Comparison of ENCODE assay signal across 11 mouse cellular contexts in genomic region chr8:83592682-83593081, GRCm38 (mm10). TPM values are rescaled to one million over a fixed set of nuclear protein-coding genes. Genes with fewer than 3 reads are reported as not detected.
A peak's percentile ranks its signal among the peaks of the same experiment; 100 is the strongest.
DNase-seq lines count a peak whose midpoint lies in the region; ATAC-seq and TF ChIP-seq lines count a peak whose summit lies in the region.
"Had no signal": no experiment of that assay in that cellular context is flagged by ENCODE, and none has a peak within 500 bp of the region (broad histone marks: within the 10 kb centered on the region; RNA-seq: fewer than 3 reads in every experiment).

No protein-coding gene starts in this region.

- H3K27ac ChIP-seq in gastrocnemius, adult 2 months = 0 out of 2 replicates have a peak overlapping the region, but pooled peaks have one; percentile 20
- no peak overlapping the region for H3K27ac ChIP-seq in ES-E14 (ENCODE audit: insufficient read depth, low read depth, low read length, poor library complexity, severe bottlenecking)
- H3K27ac ChIP-seq in hindbrain, embryonic 13.5 days = no peak overlapping the region
- no peak overlapping the region for H3K27ac ChIP-seq in midbrain, embryonic 13.5 days

- H3K4me1 ChIP-seq in ES-E14 (ENCODE audit: control insufficient read depth in 2 of 2, insufficient read depth in 2 of 2, low read length in 2 of 2, poor library complexity in 1 of 2) = peaks cover 2 to 8% of the 10 kb centered on the region in 2 experiments; a peak in 3 of 4 replicates
- H3K4me1 ChIP-seq in hindbrain, embryonic 13.5 days (replicated peaks) = peaks cover 58% of the 10 kb centered on the region
- H3K4me1 ChIP-seq in midbrain, embryonic 13.5 days (replicated peaks) = peaks cover 58% of the 10 kb centered on the region

- TF ChIP-seq CTCF in gastrocnemius, adult 2 months (IDR thresholded peaks at IDR 0.05) = no peak

- H3K4me2 ChIP-seq in hindbrain, embryonic 13.5 days = peak overlapping the region; percentile 90
- peak overlapping the region; percentile 70 for H3K4me2 ChIP-seq in midbrain, embryonic 13.5 days (replicated peaks)

- intact Hi-C loops in gastrocnemius, adult 2 months (cut with DNase I) = no loop called here

- no peak for ATAC-seq in hindbrain, embryonic 13.5 days (ENCODE audit: low FRiP score)
- no peak for ATAC-seq in midbrain, embryonic 13.5 days

- no peaks in the 10 kb centered on the region for H3K27me3 ChIP-seq in hindbrain, embryonic 13.5 days
- no peaks in the 10 kb centered on the region for H3K27me3 ChIP-seq in midbrain, embryonic 13.5 days

- in situ Hi-C loops in ES-E14 (cut with MboI; ENCODE audit: low sequenced_read_pairs in 2 of 2, unreplicated experiment in 2 of 2) = no loop called here

- H3K36me3 ChIP-seq in ES-E14 (ENCODE audit: control insufficient read depth, insufficient read depth, low read length, poor library complexity, severe bottlenecking) = peaks cover 11% of the 10 kb centered on the region; the same call in 1 of the 2 replicates
- peaks cover 12% of the 10 kb centered on the region for H3K36me3 ChIP-seq in hindbrain, embryonic 13.5 days
- peaks cover 9% of the 10 kb centered on the region; the same call in 1 of the 2 replicates for H3K36me3 ChIP-seq in midbrain, embryonic 13.5 days

- WGBS in hindbrain, embryonic 13.5 days = 57% methylated on average over 3 of the region's 3 CpGs
- 67% methylated on average over 3 of the region's 3 CpGs for WGBS in midbrain, embryonic 13.5 days

- H3K9me3 ChIP-seq in ES-E14 (ENCODE audit: control insufficient read depth, insufficient read depth, low read depth, low read length) = no peaks in the 10 kb centered on the region
- no peaks in the 10 kb centered on the region for H3K9me3 ChIP-seq in hindbrain, embryonic 13.5 days
- H3K9me3 ChIP-seq in midbrain, embryonic 13.5 days = no peaks in the 10 kb centered on the region

- no peak for DNase-seq in gastrocnemius, adult 2 months
- DNase-seq in gastrocnemius, adult 8-10 months (ENCODE audit: low spot score in 2 of 2) = no peak
- no peak for DNase-seq in ES-E14 (ENCODE audit: low read depth, low spot score)
- no peak for DNase-seq in cerebellum, adult 9-11 months
- no peak for DNase-seq in layer of hippocampus, postnatal 36 days
- no peak for DNase-seq in layer of hippocampus, adult 9-11 months
- DNase-seq: gastrocnemius, postnatal 10 days had no signal

- H3K4me3 ChIP-seq in gastrocnemius, adult 2 months = peak overlapping the region; percentile 89
- H3K4me3 ChIP-seq in ES-E14 (ENCODE audit: insufficient read depth in 1 of 2, low read depth in 1 of 2, low read length in 2 of 2, poor library complexity in 1 of 2, severe bottlenecking in 1 of 2) = peak overlapping the region; percentile 41 to 77
- H3K4me3 ChIP-seq in hindbrain, embryonic 13.5 days = peak overlapping the region; percentile 98
- peak overlapping the region; percentile 96 for H3K4me3 ChIP-seq in midbrain, embryonic 13.5 days (replicated peaks)

- H3K9ac ChIP-seq in ES-E14 (ENCODE audit: insufficient read depth, low read depth, low read length, poor library complexity, severe bottlenecking) = peak overlapping the region; percentile 57; the same call in 1 of the 2 replicates
- peak overlapping the region; percentile 98 for H3K9ac ChIP-seq in hindbrain, embryonic 13.5 days
- H3K9ac ChIP-seq in midbrain, embryonic 13.5 days (replicated peaks) = peak overlapping the region; percentile 94

TF ChIP-seq in ES-E14, 5 proteins besides CTCF, POLR2A, EP300 and RAD21:
- TF ChIP-seq HCFC1 (IDR thresholded peaks at IDR 0.05; ENCODE audit: borderline replicate concordance, insufficient read depth, low read length) (no peak), CHD2 (IDR thresholded peaks at IDR 0.05; ENCODE audit: low read depth, low read length) (no peak), ZNF384 (IDR thresholded peaks at IDR 0.05; ENCODE audit: low read depth, low read length) (no peak), MAFK (IDR thresholded peaks at IDR 0.05; ENCODE audit: insufficient read depth, low read depth, low read length) (no peak), ZC3H11A (IDR thresholded peaks at IDR 0.05; ENCODE audit: borderline replicate concordance, low read depth, low read length) (no peak)

RNA-seq across cellular contexts. Expression of gene Tecr, which starts 15.1 kb away (rescaled TPM):
- 100 to 1,000 TPM; 416 to 566 TPM for total RNA-seq in gastrocnemius, adult 2 months (2021)
- total RNA-seq in gastrocnemius, adult 8-10 months (2022) = 100 to 1,000 TPM; 461 to 506 (median 481) TPM
- total RNA-seq in ES-E14 (2012; rRNA removed) = 246 and 386 TPM in 2 replicates
- 998 and 1,025 TPM in 2 replicates for polyA plus RNA-seq in hindbrain, embryonic 13.5 days (2015; fragmentation: Nextera tagmentation; extraction: Ambion mirVana)
- polyA plus RNA-seq in midbrain, embryonic 13.5 days (2015; fragmentation: Nextera tagmentation; extraction: Ambion mirVana) = 820 and 847 TPM in 2 replicates
- 100 to 1,000 TPM; 511 to 514 TPM for total RNA-seq in layer of hippocampus, postnatal 36 days (2021)

RNA-seq across cellular contexts. Expression of gene Dnajb1, which starts 15.3 kb away (rescaled TPM):
- 10 to 100 TPM in 1 of 2 experiments, 1 to 10 TPM in 1; 3.6 to 11.8 TPM for total RNA-seq in gastrocnemius, adult 2 months (2021)
- 1 to 10 TPM; 3.6 to 7.9 (median 3.8) TPM for total RNA-seq in gastrocnemius, adult 8-10 months (2022)
- total RNA-seq in ES-E14 (2012; rRNA removed) = 22.9 and 30.1 TPM in 2 replicates
- 54.1 and 54.2 TPM in 2 replicates for polyA plus RNA-seq in hindbrain, embryonic 13.5 days (2015; fragmentation: Nextera tagmentation; extraction: Ambion mirVana)
- 56.6 and 61.5 TPM in 2 replicates for polyA plus RNA-seq in midbrain, embryonic 13.5 days (2015; fragmentation: Nextera tagmentation; extraction: Ambion mirVana)
- 10 to 100 TPM; 46.3 to 51.8 TPM for total RNA-seq in layer of hippocampus, postnatal 36 days (2021)

RNA-seq across cellular contexts. Expression of gene Ndufb7, which starts 26.2 kb away (rescaled TPM):
- total RNA-seq in gastrocnemius, adult 2 months (2021) = 100 to 1,000 TPM; 282 to 397 TPM
- total RNA-seq in gastrocnemius, adult 8-10 months (2022) = 100 to 1,000 TPM; 262 to 329 (median 295) TPM
- total RNA-seq in ES-E14 (2012; rRNA removed) = 236 and 275 TPM in 2 replicates
- 375 and 381 TPM in 2 replicates for polyA plus RNA-seq in hindbrain, embryonic 13.5 days (2015; fragmentation: Nextera tagmentation; extraction: Ambion mirVana)
- polyA plus RNA-seq in midbrain, embryonic 13.5 days (2015; fragmentation: Nextera tagmentation; extraction: Ambion mirVana) = 380 and 382 TPM in 2 replicates
- total RNA-seq in layer of hippocampus, postnatal 36 days (2021) = 100 to 1,000 TPM; 147 to 150 TPM

RNA-seq across cellular contexts. Expression of gene Olfr370, which starts 57.1 kb away (rescaled TPM):
- not detected for total RNA-seq in gastrocnemius, adult 2 months (2021)
- total RNA-seq in gastrocnemius, adult 8-10 months (2022) = not detected
- total RNA-seq in ES-E14 (2012; rRNA removed) = not detected in 2 replicates
- polyA plus RNA-seq in hindbrain, embryonic 13.5 days (2015; fragmentation: Nextera tagmentation; extraction: Ambion mirVana) = 0.05 and 0.09 TPM in 2 replicates
- 0.04 TPM in 1 of 2 replicates, not detected in the other for polyA plus RNA-seq in midbrain, embryonic 13.5 days (2015; fragmentation: Nextera tagmentation; extraction: Ambion mirVana)
- not detected for total RNA-seq in layer of hippocampus, postnatal 36 days (2021)
- total RNA-seq: adrenal gland, postnatal 14 days; gastrocnemius, postnatal 10 days had no signal
- polyA plus RNA-seq: macrophage had no signal

RNA-seq across cellular contexts. Expression of gene Gipc1, which starts 59.8 kb away (rescaled TPM):
- total RNA-seq in gastrocnemius, adult 2 months (2021) = 10 to 100 TPM; 17.8 to 20.3 TPM
- 10 to 100 TPM; 14.5 to 18.1 (median 17.6) TPM for total RNA-seq in gastrocnemius, adult 8-10 months (2022)
- 73.2 and 73.7 TPM in 2 replicates for total RNA-seq in ES-E14 (2012; rRNA removed)
- polyA plus RNA-seq in hindbrain, embryonic 13.5 days (2015; fragmentation: Nextera tagmentation; extraction: Ambion mirVana) = 155 and 159 TPM in 2 replicates
- polyA plus RNA-seq in midbrain, embryonic 13.5 days (2015; fragmentation: Nextera tagmentation; extraction: Ambion mirVana) = 164 and 172 TPM in 2 replicates
- 10 to 100 TPM; 56.9 to 58.1 TPM for total RNA-seq in layer of hippocampus, postnatal 36 days (2021)
